Mouse (Mus musculus) C2C12 (cell line): ENCODE results near the gene Peli2.
"Not testable (repeated sequence)": the region's sequence is repeated elsewhere in the genome, so short reads cannot be mapped to it uniquely, and the experiment has no call there.

Experiments
- CEBPB ChIP-seq: IDR thresholded peaks from one replicate; pipeline ENCODE4 v1.6.1; 2011; ENCODE audit warnings: low read depth, mild to moderate bottlenecking, control low read depth, moderate library complexity
- CTCF ChIP-seq: IDR thresholded peaks from one replicate; pipeline ENCODE4 v1.5.1; 2011; ENCODE audit not compliant: control insufficient read depth, insufficient read depth, insufficient read length

GRCm38 (mm10) chr14:48079574-48079973, 41.0 kb upstream of the Peli2 start:
- TF ChIP-seq CEBPB, CTCF: not testable (repeated sequence)
